12 mouse cellular contexts compared by ENCODE assay signal in the genomic region with DNA sequence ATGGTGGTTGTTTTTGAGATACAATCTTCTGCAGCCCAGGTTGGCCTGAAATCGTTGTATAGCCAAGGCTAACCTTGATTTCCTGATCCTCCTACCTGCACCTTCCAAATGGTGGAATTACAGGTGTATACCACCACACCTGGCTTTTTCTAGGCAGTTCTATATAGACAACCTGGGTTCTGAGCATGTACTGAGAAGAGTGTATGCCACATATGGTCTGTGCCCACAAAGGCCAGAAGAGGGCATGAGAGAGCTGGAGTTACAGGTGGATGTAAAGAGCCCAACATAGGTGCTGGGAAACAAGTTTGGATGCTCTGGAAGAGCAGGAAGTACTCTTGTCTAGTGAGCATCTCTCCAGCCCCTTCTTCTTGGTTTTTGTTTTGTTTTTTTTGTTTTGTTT. TPM values are rescaled to one million over a fixed set of nuclear protein-coding genes. Genes with fewer than 3 reads are reported as not detected.
A peak's percentile ranks its signal among the peaks of the same experiment; 100 is the strongest.
DNase-seq lines count a peak whose midpoint lies in the region; ATAC-seq and TF ChIP-seq lines count a peak whose summit lies in the region.
"Had no signal": no experiment of that assay in that cellular context is flagged by ENCODE, and none has a peak within 500 bp of the region (broad histone marks: within the 10 kb centered on the region; RNA-seq: fewer than 3 reads in every experiment).

No protein-coding gene starts in this region.

- DNase-seq in hindbrain, postnatal 0 days (ENCODE audit: low spot score) = no peak
- DNase-seq in hindbrain, embryonic 11.5 days (ENCODE audit: low spot score) = no peak
- peak; percentile 64 for DNase-seq in CH12.LX (ENCODE audit: extremely low read depth)
- peak; percentile 44 to 48 for DNase-seq in adrenal gland, postnatal 36 days
- DNase-seq in gastrocnemius, postnatal 36 days = no peak
- no peak for DNase-seq in cerebellum, postnatal 36 days
- DNase-seq: heart, postnatal 36 days; liver, embryonic 13.5 days had no signal

- H3K79me2 ChIP-seq in CH12.LX (replicated peaks; ENCODE audit: control insufficient read depth, extremely low read depth, insufficient read depth, poor library complexity, severe bottlenecking) = no peaks in the 10 kb centered on the region

- no peak overlapping the region for H3K4me2 ChIP-seq in hindbrain, postnatal 0 days (ENCODE audit: low read depth, low read length)
- no peak overlapping the region for H3K4me2 ChIP-seq in hindbrain, embryonic 11.5 days (replicated peaks; ENCODE audit: low read depth, low read length)
- no peak overlapping the region for H3K4me2 ChIP-seq in CH12.LX (ENCODE audit: insufficient read depth, low read depth, poor library complexity, severe bottlenecking)
- H3K4me2 ChIP-seq: forebrain, embryonic 15.5 days; liver, embryonic 13.5 days had no signal

- intact Hi-C loops in gastrocnemius, postnatal 36 days (cut with DNase I) = no loop called here

- H3K27ac ChIP-seq in hindbrain, postnatal 0 days = no peak overlapping the region
- no peak overlapping the region for H3K27ac ChIP-seq in hindbrain, embryonic 11.5 days (ENCODE audit: low read depth, low read length)
- H3K27ac ChIP-seq in CH12.LX (ENCODE audit: insufficient read depth, low read depth) = no peak overlapping the region
- H3K27ac ChIP-seq: forebrain, embryonic 15.5 days; liver, embryonic 13.5 days had no signal

- peak; percentile 51 for TF ChIP-seq CTCF in hindbrain, postnatal 0 days (IDR thresholded peaks at IDR 0.05; ENCODE audit: low read depth)
- TF ChIP-seq CTCF in CH12.LX (conservative IDR thresholded peaks at IDR 0.05 in 1 of 2, IDR thresholded peaks at IDR 0.05 in 1 of 2; ENCODE audit: low read depth in 2 of 2, low read length in 2 of 2) = peak; percentile 45 to 88

- WGBS in hindbrain, postnatal 0 days = 52% methylated on average over 1 of the region's 1 CpGs
- WGBS in hindbrain, embryonic 11.5 days = 48% methylated on average over 1 of the region's 1 CpGs

- H3K4me1 ChIP-seq in hindbrain, postnatal 0 days (ENCODE audit: insufficient read depth, low read length) = peaks cover 8% of the 10 kb centered on the region
- H3K4me1 ChIP-seq in hindbrain, embryonic 11.5 days (replicated peaks; ENCODE audit: control insufficient read depth, insufficient read depth, low read length) = peaks cover 2% of the 10 kb centered on the region; the same call in 1 of the 2 replicates
- peaks cover 4 to 22% of the 10 kb centered on the region in 2 experiments for H3K4me1 ChIP-seq in CH12.LX (ENCODE audit: control insufficient read depth in 1 of 2, insufficient read depth in 2 of 2)

- no peak for TF ChIP-seq EP300 in CH12.LX (IDR thresholded peaks at IDR 0.05; ENCODE audit: low read length)

- no peak overlapping the region for H3K4me3 ChIP-seq in hindbrain, postnatal 0 days (ENCODE audit: low read length)
- no peak overlapping the region for H3K4me3 ChIP-seq in hindbrain, embryonic 11.5 days (ENCODE audit: low read depth, low read length)
- no peak overlapping the region for H3K4me3 ChIP-seq in CH12.LX (replicated peaks in 1 of 3; ENCODE audit: low read depth in 2 of 3, low read length in 2 of 3, poor library complexity in 1 of 3)
- H3K4me3 ChIP-seq: forebrain, embryonic 15.5 days; liver, embryonic 13.5 days had no signal

- TF ChIP-seq RAD21 in CH12.LX (IDR thresholded peaks at IDR 0.05; ENCODE audit: low read depth, low read length) = peak; percentile 83

- dilution Hi-C loops in CH12.LX (cut with MboI; ENCODE audit: extremely low pct_ligation_motif_present, extremely low pct_unique_long_range_greater_than_20kb, low sequenced_read_pairs) = no loop called here

- no peak for TF ChIP-seq POLR2A in CH12.LX (IDR thresholded peaks at IDR 0.05; ENCODE audit: low read depth, low read length)

- no peak for ATAC-seq in hindbrain, postnatal 0 days
- ATAC-seq in hindbrain, embryonic 11.5 days (ENCODE audit: low FRiP score) = no peak
- ATAC-seq in megakaryocyte, adult 5-6 weeks (ENCODE audit: poor library complexity, severe bottlenecking) = peak; percentile 37
- no peak for ATAC-seq in monocyte, adult 5-6 weeks (replicated peaks; ENCODE audit: insufficient number of reproducible peaks, low FRiP score, low TSS enrichment, poor library complexity, severe bottlenecking)
- ATAC-seq: forebrain, embryonic 15.5 days had no signal

- in situ Hi-C loops in CH12.LX (cut with MboI; ENCODE audit: low pct_ligation_motif_present, low pct_unique_long_range_greater_than_20kb, low sequenced_read_pairs) = no loop called here

- H3K9me3 ChIP-seq in hindbrain, postnatal 0 days (ENCODE audit: low read length) = no peaks in the 10 kb centered on the region
- no peaks in the 10 kb centered on the region for H3K9me3 ChIP-seq in hindbrain, embryonic 11.5 days (ENCODE audit: control insufficient read depth, low read length)
- no peaks in the 10 kb centered on the region for H3K9me3 ChIP-seq in CH12.LX (replicated peaks; ENCODE audit: low read length)
- H3K9me3 ChIP-seq: forebrain, embryonic 15.5 days; liver, embryonic 13.5 days had no signal

- H3K36me3 ChIP-seq in hindbrain, postnatal 0 days (ENCODE audit: insufficient read depth, low read length) = no peaks in the 10 kb centered on the region
- H3K36me3 ChIP-seq in hindbrain, embryonic 11.5 days (ENCODE audit: control insufficient read depth, insufficient read depth, low read length) = no peaks in the 10 kb centered on the region
- peaks cover 0 to 4% of the 10 kb centered on the region in 2 experiments for H3K36me3 ChIP-seq in CH12.LX (replicated peaks in 1 of 2; ENCODE audit: control insufficient read depth in 1 of 2, insufficient read depth in 1 of 2, low read length in 1 of 2)
- H3K36me3 ChIP-seq: forebrain, embryonic 15.5 days; liver, embryonic 13.5 days had no signal

- no peak overlapping the region for H3K9ac ChIP-seq in hindbrain, postnatal 0 days (replicated peaks; ENCODE audit: low read length)
- no peak overlapping the region for H3K9ac ChIP-seq in hindbrain, embryonic 11.5 days (ENCODE audit: low read depth, low read length)
- no peak overlapping the region for H3K9ac ChIP-seq in CH12.LX (ENCODE audit: insufficient read depth, low read depth)
- H3K9ac ChIP-seq: forebrain, embryonic 15.5 days; liver, embryonic 13.5 days had no signal

- no peaks in the 10 kb centered on the region for H3K27me3 ChIP-seq in hindbrain, postnatal 0 days (ENCODE audit: insufficient read depth, low read length)
- no peaks in the 10 kb centered on the region for H3K27me3 ChIP-seq in hindbrain, embryonic 11.5 days (ENCODE audit: control insufficient read depth, insufficient read depth, low read length)
- peaks cover 12% of the 10 kb centered on the region for H3K27me3 ChIP-seq in CH12.LX (replicated peaks)
- H3K27me3 ChIP-seq: forebrain, embryonic 15.5 days had no signal

RNA-seq across cellular contexts. Expression of a gene that starts 2.6 kb away (rescaled TPM):
- 2.1 and 6.4 TPM in 2 replicates for total RNA-seq in hindbrain, postnatal 0 days (2014; rRNA removed)
- 2.8 and 3.0 TPM in 2 replicates for polyA plus RNA-seq in hindbrain, postnatal 0 days (2015; fragmentation: Nextera tagmentation; extraction: Ambion mirVana)
- polyA plus RNA-seq in hindbrain, embryonic 11.5 days (2014; fragmentation: Nextera tagmentation; extraction: Ambion mirVana) = 0.25 and 0.40 TPM in 2 replicates
- total RNA-seq in CH12.LX (2012; rRNA removed) (6.5 and 11.2 TPM in 2 replicates), CH12.LX (2014; rRNA removed) (0.51 and 0.78 TPM in 2 replicates)
- 1.9 and 2.5 TPM in 2 replicates for polyA plus RNA-seq in CH12.LX (2012; ENCODE audit: insufficient read length, low read depth)
- total RNA-seq in adrenal gland, postnatal 36 days (2021) = 1 to 10 TPM; 1.3 to 3.9 TPM
- total RNA-seq in megakaryocyte, adult 5-6 weeks (2015) = not detected in 2 replicates
- total RNA-seq in megakaryocyte, adult 5-6 weeks (2017) = not detected in 2 replicates
- 0.21 to 0.68 TPM (median 0.38 TPM) in 3 replicates for total RNA-seq in monocyte, adult 5-6 weeks (2017)
- under 1 TPM; 0.35 to 0.92 TPM for total RNA-seq in gastrocnemius, postnatal 36 days (2021)

RNA-seq across cellular contexts. Expression of a gene that starts 21.9 kb away (rescaled TPM):
- 2.3 and 2.6 TPM in 2 replicates for total RNA-seq in hindbrain, postnatal 0 days (2014; rRNA removed)
- 0.79 and 1.4 TPM in 2 replicates for polyA plus RNA-seq in hindbrain, postnatal 0 days (2015; fragmentation: Nextera tagmentation; extraction: Ambion mirVana)
- polyA plus RNA-seq in hindbrain, embryonic 11.5 days (2014; fragmentation: Nextera tagmentation; extraction: Ambion mirVana) = 0.53 and 1.3 TPM in 2 replicates
- total RNA-seq in CH12.LX (2012; rRNA removed) (0.80 and 1.2 TPM in 2 replicates), CH12.LX (2014; rRNA removed) (0.36 and 0.46 TPM in 2 replicates)
- 1.0 and 1.2 TPM in 2 replicates for polyA plus RNA-seq in CH12.LX (2012; ENCODE audit: insufficient read length, low read depth)
- 1 to 10 TPM; 1.3 to 2.3 TPM for total RNA-seq in adrenal gland, postnatal 36 days (2021)
- 0.02 and 0.29 TPM in 2 replicates for total RNA-seq in megakaryocyte, adult 5-6 weeks (2015)
- 0.15 TPM in 1 of 2 replicates, not detected in the other for total RNA-seq in megakaryocyte, adult 5-6 weeks (2017)
- total RNA-seq in monocyte, adult 5-6 weeks (2017) = 0.21 to 1.2 TPM (median 0.38 TPM) in 3 replicates
- 1 to 10 TPM in 1 of 2 experiments, under 1 TPM in 1; 0.84 to 1.2 TPM for total RNA-seq in gastrocnemius, postnatal 36 days (2021)

RNA-seq across cellular contexts. Expression of a gene that starts 28.9 kb away (rescaled TPM):
- 37.5 and 46.1 TPM in 2 replicates for total RNA-seq in hindbrain, postnatal 0 days (2014; rRNA removed)
- 41.3 and 44.3 TPM in 2 replicates for polyA plus RNA-seq in hindbrain, postnatal 0 days (2015; fragmentation: Nextera tagmentation; extraction: Ambion mirVana)
- polyA plus RNA-seq in hindbrain, embryonic 11.5 days (2014; fragmentation: Nextera tagmentation; extraction: Ambion mirVana) = 25.2 and 28.2 TPM in 2 replicates
- total RNA-seq in CH12.LX (2012; rRNA removed) = 10.2 and 13.1 TPM in 2 replicates
- 5.9 and 6.3 TPM in 2 replicates for total RNA-seq in CH12.LX (2014; rRNA removed)
- 20.2 and 21.4 TPM in 2 replicates for polyA plus RNA-seq in CH12.LX (2012; ENCODE audit: insufficient read length, low read depth)
- total RNA-seq in adrenal gland, postnatal 36 days (2021) = 10 to 100 TPM; 24.2 to 24.4 TPM
- 18.6 and 26.6 TPM in 2 replicates for total RNA-seq in megakaryocyte, adult 5-6 weeks (2015)
- total RNA-seq in megakaryocyte, adult 5-6 weeks (2017) = 10.3 and 13.4 TPM in 2 replicates
- total RNA-seq in monocyte, adult 5-6 weeks (2017) = 6.2 to 29.1 TPM (median 14.9 TPM) in 3 replicates
- 1 to 10 TPM; 6.5 to 7.3 TPM for total RNA-seq in gastrocnemius, postnatal 36 days (2021)

RNA-seq across cellular contexts. Expression of a gene that starts 32.0 kb away (rescaled TPM):
- 0.32 TPM in 1 of 2 replicates, not detected in the other for total RNA-seq in hindbrain, postnatal 0 days (2014; rRNA removed)
- polyA plus RNA-seq in hindbrain, postnatal 0 days (2015; fragmentation: Nextera tagmentation; extraction: Ambion mirVana) = 0.15 TPM in 1 of 2 replicates, not detected in the other
- polyA plus RNA-seq in hindbrain, embryonic 11.5 days (2014; fragmentation: Nextera tagmentation; extraction: Ambion mirVana) = 0.04 and 0.22 TPM in 2 replicates
- 0.08 and 0.13 TPM in 2 replicates for total RNA-seq in CH12.LX (2012; rRNA removed)
- not detected in 2 replicates for total RNA-seq in CH12.LX (2014; rRNA removed)
- polyA plus RNA-seq in CH12.LX (2012; ENCODE audit: insufficient read length, low read depth) = 0.11 TPM in 1 of 2 replicates, not detected in the other
- under 1 TPM; 0.33 to 0.46 TPM for total RNA-seq in adrenal gland, postnatal 36 days (2021)
- 0.04 TPM in 1 of 2 replicates, not detected in the other for total RNA-seq in megakaryocyte, adult 5-6 weeks (2015)
- total RNA-seq in megakaryocyte, adult 5-6 weeks (2017) = 0.04 and 0.53 TPM in 2 replicates
- 0.19 TPM in 1 of 3 replicates, not detected in the others for total RNA-seq in monocyte, adult 5-6 weeks (2017)
- under 1 TPM in 1 of 2 experiments, not detected in 1; 0.20 TPM for total RNA-seq in gastrocnemius, postnatal 36 days (2021)
- total RNA-seq: heart, postnatal 36 days; neutrophil, adult 5-6 weeks had no signal

RNA-seq across cellular contexts. Expression of a gene that starts 32.1 kb away (rescaled TPM):
- 47.1 and 63.9 TPM in 2 replicates for total RNA-seq in hindbrain, postnatal 0 days (2014; rRNA removed)
- 66.9 and 67.3 TPM in 2 replicates for polyA plus RNA-seq in hindbrain, postnatal 0 days (2015; fragmentation: Nextera tagmentation; extraction: Ambion mirVana)
- 42.8 and 44.6 TPM in 2 replicates for polyA plus RNA-seq in hindbrain, embryonic 11.5 days (2014; fragmentation: Nextera tagmentation; extraction: Ambion mirVana)
- total RNA-seq in CH12.LX (2012; rRNA removed) (23.4 and 23.9 TPM in 2 replicates), CH12.LX (2014; rRNA removed) (26.3 and 33.1 TPM in 2 replicates)
- polyA plus RNA-seq in CH12.LX (2012; ENCODE audit: insufficient read length, low read depth) = 23.2 and 27.9 TPM in 2 replicates
- total RNA-seq in adrenal gland, postnatal 36 days (2021) = 10 to 100 TPM; 40.4 to 58.4 TPM
- 18.3 and 30.9 TPM in 2 replicates for total RNA-seq in megakaryocyte, adult 5-6 weeks (2015)
- total RNA-seq in megakaryocyte, adult 5-6 weeks (2017) = 12.3 and 14.9 TPM in 2 replicates
- total RNA-seq in monocyte, adult 5-6 weeks (2017) = 11.2 to 27.1 TPM (median 22.5 TPM) in 3 replicates
- 10 to 100 TPM; 20.0 to 25.5 TPM for total RNA-seq in gastrocnemius, postnatal 36 days (2021)

Comparison
In these comparisons a context has a peak if more than half of its experiments do, and no peak if none do; other contexts are left out.
1. DNase-seq: peak in CH12.LX (single experiment) and adrenal gland, postnatal 36 days (2 of 2); none in hindbrain, postnatal 0 days (single experiment), hindbrain, embryonic 11.5 days (single experiment), gastrocnemius, postnatal 36 days (0 of 2) and cerebellum, postnatal 36 days (0 of 2).